ENCODE assay signal across 10 mouse cellular contexts in genomic region chr1:152106136-152106535, GRCm38 (mm10).
"Had no signal": no experiment of that assay in that cellular context is flagged by ENCODE, and none has a peak within 500 bp of the region (broad histone marks: within the 10 kb centered on the region; RNA-seq: fewer than 3 reads in every experiment).

No protein-coding gene starts in this region.

- ATAC-seq: liver, embryonic 12.5 days; midbrain, embryonic 13.5 days had no signal

- DNase-seq: kidney, postnatal 14 days; lung, embryonic 14.5 days; lung, postnatal 10 days; lung, postnatal 4 days; right cerebral cortex, adult 18-20 months; right cerebral cortex, postnatal 25 days; thymus, adult 18-20 months; thymus, postnatal 14 days had no signal
